Mouse (Mus musculus) forebrain, embryonic 14.5 days (tissue): ENCODE measurements at regions not wholly inside any gene's neighbourhood (a gene's known extent, or its start where the extent isn't known, plus 50 kb on each side); places are given as distances from the start of the nearest gene placed in this dataset.

ENCODE experiments used
- ATAC-seq: fragments of 200-750 bp; cut with Nextera tagmentation; 2 replicates; pipeline ENCODE4 v1.8.0; 2017; ENCODE audit warnings: mild to moderate bottlenecking, moderate library complexity
- DNase-seq: peaks from one replicate; pipeline ENCODE4 v3.0.0-alpha.2; 2015; ENCODE audit warnings: low spot score
- H3K27ac ChIP-seq: fragments of 300-500 bp; sonication (generic); 2 replicates; pipeline ENCODE4 v1.5.1; 2014; ENCODE audit warnings: low read depth, mild to moderate bottlenecking, control low read depth, low read length, moderate library complexity
- H3K27me3 ChIP-seq: fragments of 300-500 bp; sonication (generic); replicated peaks from 2 replicates; pipeline ENCODE4 v1.6.1; 2014; ENCODE audit warnings: low read length, control low read depth, mixed read lengths; ENCODE audit not compliant: control insufficient read depth, insufficient read depth
- H3K36me3 ChIP-seq: fragments of 300-500 bp; sonication (generic); 2 replicates; pipeline ENCODE4 v1.6.1; 2014; ENCODE audit warnings: low read length, control low read depth; ENCODE audit not compliant: control insufficient read depth, insufficient read depth
- H3K4me1 ChIP-seq: fragments of 300-500 bp; sonication (generic); 2 replicates; pipeline ENCODE4 v1.6.1; 2014; ENCODE audit warnings: antibody characterized with exemption, low read length, control low read depth; ENCODE audit not compliant: control insufficient read depth, insufficient read depth
- H3K4me2 ChIP-seq: fragments of 300-500 bp; sonication (generic); 2 replicates; pipeline ENCODE4 v1.6.1; 2014; ENCODE audit warnings: mild to moderate bottlenecking, control low read depth, low read length
- H3K4me3 ChIP-seq: fragments of 300-500 bp; sonication (generic); 2 replicates; pipeline ENCODE4 v1.5.1; 2014; ENCODE audit warnings: low read depth, low read length, control low read depth
- H3K9ac ChIP-seq: fragments of 300-500 bp; sonication (generic); 2 replicates; pipeline ENCODE4 v1.6.1; 2014; ENCODE audit warnings: mild to moderate bottlenecking, low read length, control low read depth, moderate library complexity
- H3K9me3 ChIP-seq: fragments of 300-500 bp; sonication (generic); replicated peaks from 2 replicates; pipeline ENCODE4 v1.6.1; 2016; ENCODE audit warnings: low read length, control low read depth, mixed read lengths; ENCODE audit not compliant: control insufficient read depth
- WGBS: fragments of 180-500 bp; shearing (Covaris S2); extraction: QIAGEN DNeasy Blood & Tissue Kit; methylation state at CpG from one replicate; pipeline ENCODE4 v1.1.7; 2014; 5-methylcytosine and 5-hydroxymethylcytosine counted together

DNA sequence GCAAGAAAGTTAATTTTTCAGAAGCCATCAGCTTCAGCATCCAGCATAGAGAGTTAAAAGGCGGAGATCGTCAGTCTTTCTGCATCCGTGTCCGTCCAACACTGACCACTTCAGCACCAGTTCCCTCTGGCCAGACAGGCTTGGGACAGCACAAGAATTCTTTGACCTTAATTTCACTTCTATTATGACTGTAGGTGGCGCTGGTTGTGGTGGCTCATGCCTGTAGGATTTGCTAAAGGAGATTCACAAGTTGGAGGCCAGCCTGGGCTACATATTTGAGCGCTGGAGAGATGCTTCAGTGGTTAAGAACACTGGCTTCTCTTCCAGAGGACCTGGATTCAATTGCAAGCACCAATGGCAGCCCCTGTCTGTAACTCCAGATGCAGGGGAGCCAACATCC, 66.0 kb downstream of the Amer2 start:
- ATAC-seq (no peak), DNase-seq (no peak)
- no peak overlapping the region for H3K4me3 ChIP-seq
- H3K9me3 ChIP-seq: no peaks in the 10 kb centered on the region
- no peaks in the 10 kb centered on the region for H3K27me3 ChIP-seq
- no peak overlapping the region for H3K9ac ChIP-seq
- no peak overlapping the region for H3K4me2 ChIP-seq
- H3K27ac ChIP-seq: no peak overlapping the region
- H3K4me1 ChIP-seq: no peaks in the 10 kb centered on the region
- no peaks in the 10 kb centered on the region for H3K36me3 ChIP-seq
- 60% methylated on average over 6 of the region's 6 CpGs for WGBS

DNA sequence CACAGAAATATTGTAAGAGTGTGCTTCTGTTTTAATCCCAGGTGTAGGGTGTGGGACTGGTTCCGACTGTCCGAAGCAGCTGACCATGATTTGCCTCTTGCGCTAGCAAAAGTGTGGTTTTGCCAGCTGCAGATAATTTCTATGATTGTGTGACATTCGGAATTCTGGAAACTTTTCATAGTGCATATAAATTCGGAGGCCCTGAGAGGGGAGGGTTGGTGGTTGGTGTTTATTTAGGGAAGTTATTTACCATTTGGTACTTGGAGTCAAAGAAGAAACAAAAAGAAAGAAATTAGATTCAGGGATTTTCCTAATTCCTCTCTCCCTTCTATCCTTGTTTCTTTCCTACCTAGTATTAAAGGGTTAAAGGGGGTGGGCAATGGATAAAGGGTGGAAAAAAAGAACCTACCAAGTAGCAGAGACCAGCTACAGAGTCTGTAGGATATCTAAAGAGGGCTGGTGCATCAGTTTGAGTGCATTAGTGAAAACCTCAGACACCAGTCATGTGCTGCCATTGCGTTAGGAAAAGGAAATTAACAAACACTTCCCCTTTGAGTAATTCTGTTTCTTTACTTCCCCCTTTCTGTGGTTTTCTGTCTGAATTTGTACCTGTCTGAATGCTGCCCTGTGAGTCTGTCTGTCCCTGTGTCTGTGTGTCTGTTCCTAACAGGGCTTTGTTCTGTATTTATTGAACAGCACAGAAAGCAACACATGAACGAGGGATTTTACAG, 70.9 kb downstream of the Amer2 start:
- ATAC-seq (no peak), DNase-seq (no peak)
- H3K4me1 ChIP-seq: peaks cover 5% of the 10 kb centered on the region; the same call in 1 of the 2 replicates
- no peaks in the 10 kb centered on the region for H3K27me3 ChIP-seq
- H3K9me3 ChIP-seq: no peaks in the 10 kb centered on the region
- H3K4me3 ChIP-seq: no peak overlapping the region
- no peaks in the 10 kb centered on the region for H3K36me3 ChIP-seq
- 70% methylated on average over 7 of the region's 7 CpGs for WGBS
- H3K9ac ChIP-seq: no peak overlapping the region
- no peak overlapping the region for H3K4me2 ChIP-seq
- no peak overlapping the region for H3K27ac ChIP-seq

DNA sequence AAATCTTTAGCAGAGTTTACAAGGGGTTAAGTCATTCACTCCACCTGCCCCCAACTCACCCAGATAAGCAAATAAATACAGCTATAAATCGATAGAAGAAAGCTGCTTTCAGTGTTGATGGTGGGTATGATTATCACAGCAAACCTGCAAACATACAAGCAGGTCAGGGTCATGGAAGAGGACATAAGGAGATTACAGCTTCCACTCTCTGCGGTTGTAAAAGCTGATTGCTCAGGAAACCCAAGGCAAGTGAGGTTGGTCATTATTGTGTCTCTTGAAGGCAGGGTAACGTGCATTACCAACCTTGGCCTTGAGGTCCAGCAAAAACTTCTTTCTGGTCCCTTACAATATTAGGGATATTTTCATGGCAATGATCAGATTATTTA, 71.5 kb downstream of the Amer2 start:
- DNase-seq (no peak), ATAC-seq (no peak)
- Histone ChIP-seq H3K4me1 (peaks cover 5% of the 10 kb centered on the region; the same call in 1 of the 2 replicates), H3K27me3 (no peaks in the 10 kb centered on the region), H3K4me3 (no peak overlapping the region), H3K27ac (no peak overlapping the region), H3K36me3 (no peaks in the 10 kb centered on the region), H3K9me3 (no peaks in the 10 kb centered on the region), H3K9ac (no peak overlapping the region), H3K4me2 (no peak overlapping the region)
- 66% methylated on average over 3 of the region's 3 CpGs for WGBS

DNA sequence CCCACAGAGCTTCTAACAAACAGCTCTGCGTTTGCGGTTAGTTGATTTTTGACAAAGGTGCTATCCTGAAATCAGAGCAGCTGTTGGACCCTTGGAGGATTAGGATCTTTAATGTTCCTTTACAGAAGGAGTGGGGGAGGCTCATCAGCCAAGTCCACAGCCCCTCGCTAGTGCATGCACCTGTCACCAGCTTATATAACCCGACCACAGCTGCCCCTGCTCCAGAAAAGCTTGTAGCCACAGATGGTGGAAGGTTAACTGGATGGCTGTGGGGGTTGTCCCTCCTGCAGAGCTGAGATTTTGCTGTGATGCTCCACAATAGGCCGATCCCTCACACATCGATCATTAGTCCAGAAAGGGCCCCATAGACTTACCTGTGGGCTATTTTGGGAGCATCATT, 73.0 kb downstream of the Amer2 start:
- DNase-seq (no peak), ATAC-seq (no peak)

DNA sequence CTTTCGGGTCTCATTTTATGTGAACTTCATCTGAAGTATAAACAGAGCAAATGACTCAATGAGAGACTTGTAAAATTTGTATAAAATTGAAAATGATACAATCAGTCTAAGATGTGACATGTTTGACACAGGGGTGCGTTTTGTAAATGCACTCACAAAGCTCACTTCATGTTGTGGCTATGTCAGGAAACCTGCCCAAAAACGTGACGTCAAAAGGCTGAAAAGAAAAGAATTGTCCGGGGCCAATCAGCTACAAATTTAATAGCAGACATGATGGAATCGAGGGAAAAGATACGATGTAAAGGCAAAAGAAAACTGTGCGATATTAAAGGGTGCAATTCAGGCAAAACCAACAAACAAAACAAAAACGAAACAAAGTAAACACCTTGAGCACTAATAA, 78.2 kb downstream of the Amer2 start:
- H3K27ac ChIP-seq: no peak overlapping the region

More for the DNA sequence above, 73.0 kb downstream of the Amer2 start:
- H3K4me2 ChIP-seq: no peak overlapping the region
- WGBS: 43% methylated on average over 6 of the region's 6 CpGs
- H3K4me1 ChIP-seq: peaks cover 5% of the 10 kb centered on the region; the same call in 1 of the 2 replicates
- no peaks in the 10 kb centered on the region for H3K9me3 ChIP-seq
- no peak overlapping the region for H3K9ac ChIP-seq
- no peak overlapping the region for H3K4me3 ChIP-seq
- no peaks in the 10 kb centered on the region for H3K27me3 ChIP-seq
- no peak overlapping the region for H3K27ac ChIP-seq
- H3K36me3 ChIP-seq: no peaks in the 10 kb centered on the region

DNA sequence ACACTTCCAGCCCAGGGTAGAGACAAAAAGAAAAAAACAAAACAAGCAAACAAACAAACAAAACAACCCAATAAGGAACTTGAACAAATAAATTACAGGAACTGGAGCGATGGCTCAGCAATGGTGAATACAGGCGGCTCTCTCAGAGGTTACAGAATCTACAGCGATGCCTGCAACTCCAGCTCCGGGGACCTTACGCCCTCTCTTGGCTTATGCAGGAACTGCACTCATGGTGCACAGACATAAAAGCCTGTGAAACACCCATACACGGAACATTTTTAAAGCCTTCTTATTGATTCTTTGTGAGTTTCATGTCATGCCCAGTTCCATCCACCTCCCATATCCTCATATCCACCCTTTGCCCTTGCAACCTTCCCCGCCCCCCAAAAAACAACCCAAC, 78.6 kb downstream of the Amer2 start:
- DNase-seq (no peak), ATAC-seq (no peak)
- Histone ChIP-seq H3K4me2 (no peak overlapping the region), H3K4me3 (no peak overlapping the region), H3K36me3 (no peaks in the 10 kb centered on the region), H3K4me1 (no peaks in the 10 kb centered on the region), H3K9ac (no peak overlapping the region), H3K9me3 (no peaks in the 10 kb centered on the region), H3K27me3 (no peaks in the 10 kb centered on the region), H3K27ac (no peak overlapping the region)
- 86% methylated on average over 7 of the region's 7 CpGs for WGBS

More for the DNA sequence above, 78.2 kb downstream of the Amer2 start:
- H3K4me3 ChIP-seq: no peak overlapping the region
- H3K4me2 ChIP-seq: no peak overlapping the region
- no peaks in the 10 kb centered on the region for H3K4me1 ChIP-seq
- WGBS: 81% methylated on average over 9 of the region's 9 CpGs
- H3K36me3 ChIP-seq: no peaks in the 10 kb centered on the region
- DNase-seq: no peak
- H3K9me3 ChIP-seq: no peaks in the 10 kb centered on the region
- H3K9ac ChIP-seq: no peak overlapping the region
- no peaks in the 10 kb centered on the region for H3K27me3 ChIP-seq
- no peak for ATAC-seq

DNA sequence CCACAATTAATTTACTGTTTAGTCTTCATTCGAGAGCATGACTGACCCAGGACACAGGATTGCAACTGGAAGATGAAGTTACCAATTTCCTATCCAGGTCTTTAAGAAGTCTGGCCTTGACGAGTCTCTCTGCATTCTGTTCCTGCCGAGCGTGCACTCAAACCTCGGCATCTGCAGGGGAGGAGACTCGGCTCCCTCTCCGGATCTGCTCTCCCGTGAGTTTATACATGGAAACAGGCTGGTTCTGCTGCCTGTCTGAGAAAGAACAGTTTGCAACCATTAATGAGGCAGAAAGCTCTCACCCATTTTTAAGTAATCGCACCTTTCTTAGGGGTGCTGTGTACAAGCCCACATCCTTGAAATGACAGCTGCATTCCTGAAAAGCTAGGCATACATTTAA, 83.7 kb downstream of the Amer2 start:
- WGBS: 56% methylated on average over 9 of the region's 9 CpGs
- DNase-seq (peak; percentile 57), ATAC-seq (peak; percentile 44; the same call in 1 of the 2 replicates)
- Histone ChIP-seq H3K27me3 (no peaks in the 10 kb centered on the region), H3K4me3 (no peak overlapping the region), H3K9me3 (no peaks in the 10 kb centered on the region), H3K4me1 (no peaks in the 10 kb centered on the region), H3K27ac (no peak overlapping the region), H3K9ac (no peak overlapping the region), H3K36me3 (no peaks in the 10 kb centered on the region), H3K4me2 (no peak overlapping the region)

DNA sequence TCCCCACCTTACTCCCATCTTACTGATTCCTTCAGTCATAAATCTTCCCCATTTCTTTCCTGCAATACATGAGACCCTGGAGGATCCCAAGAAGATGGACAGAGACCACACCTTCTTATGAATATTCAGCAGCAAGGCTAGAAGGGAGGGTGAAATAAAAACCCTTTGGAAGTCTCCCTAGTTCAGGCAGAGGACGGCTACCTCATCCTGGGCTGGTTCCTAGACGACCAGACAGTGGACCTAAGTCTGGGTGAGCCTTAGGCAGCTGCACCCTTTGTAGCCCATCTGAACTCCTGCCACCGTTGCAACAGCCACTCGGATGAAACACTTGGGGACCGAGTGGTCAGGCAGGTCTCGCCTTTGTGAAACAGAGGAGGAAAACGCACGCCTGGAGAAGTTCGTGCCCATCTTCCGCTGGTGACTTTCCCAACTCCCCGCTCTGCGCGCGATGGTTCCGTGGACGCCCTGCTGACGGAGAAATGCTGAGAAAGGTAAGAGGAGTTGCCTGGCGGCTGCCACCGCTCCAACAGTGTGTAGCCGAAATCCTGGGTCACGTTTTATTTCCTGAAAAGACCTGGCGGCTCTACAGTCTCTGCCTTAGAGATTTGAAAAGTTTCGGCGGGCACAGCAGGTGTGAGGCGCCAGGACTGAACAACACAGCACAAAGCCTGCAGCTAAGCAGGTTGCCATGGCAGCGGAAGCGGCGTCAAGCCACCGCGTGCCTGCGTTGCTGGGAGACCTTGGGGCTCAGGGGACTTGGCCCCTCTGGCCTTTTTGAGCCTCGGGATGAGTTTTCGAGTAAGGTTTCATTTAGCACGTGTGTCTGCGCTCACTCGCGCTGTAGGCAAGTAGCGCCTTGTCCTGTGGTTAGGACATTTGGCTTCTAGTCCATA, 112.2 kb downstream of the Amer2 start:
- Histone ChIP-seq H3K9me3 (no peaks in the 10 kb centered on the region), H3K27me3 (no peaks in the 10 kb centered on the region), H3K27ac (no peak overlapping the region; the same call in 1 of the 2 replicates), H3K4me1 (peaks cover 5% of the 10 kb centered on the region), H3K36me3 (no peaks in the 10 kb centered on the region), H3K4me2 (peak overlapping the region; percentile 92), H3K9ac (peak overlapping the region; percentile 56), H3K4me3 (peak overlapping the region; percentile 35)
- under 1% methylated on average over 38 of the region's 38 CpGs for WGBS
- ATAC-seq (peak; percentile 95), DNase-seq (peak; percentile 92)

DNA sequence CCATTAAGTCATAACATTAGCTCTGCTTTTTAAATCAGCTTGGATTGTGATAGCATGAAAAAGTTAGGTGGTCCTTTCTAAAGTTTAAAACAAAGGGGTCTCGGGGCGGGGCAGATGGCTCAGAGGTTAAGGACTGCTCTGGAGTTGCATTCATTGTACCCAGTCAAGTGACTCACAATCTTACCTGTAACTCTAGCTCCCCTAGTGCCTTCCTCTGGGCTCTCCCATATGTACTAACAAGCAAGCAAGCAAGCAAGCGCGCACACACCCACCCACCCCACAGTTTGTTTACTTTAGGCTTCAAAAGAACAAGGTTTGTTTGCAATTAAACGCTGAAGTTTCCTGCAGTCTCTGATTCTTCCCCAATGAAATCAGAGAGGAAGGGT, 112.8 kb downstream of the Amer2 start:
- peak overlapping the region; percentile 56; the same call in 1 of the 2 replicates for H3K9ac ChIP-seq
- under 1% methylated on average over 5 of the region's 5 CpGs for WGBS
- no peaks in the 10 kb centered on the region for H3K36me3 ChIP-seq
- peaks cover 5% of the 10 kb centered on the region for H3K4me1 ChIP-seq
- no peaks in the 10 kb centered on the region for H3K27me3 ChIP-seq
- ATAC-seq: peak; percentile 70
- H3K9me3 ChIP-seq: no peaks in the 10 kb centered on the region
- DNase-seq: peak; percentile 51
- H3K4me3 ChIP-seq: peak overlapping the region; percentile 35
- H3K4me2 ChIP-seq: peak overlapping the region; percentile 92
- no peak overlapping the region for H3K27ac ChIP-seq
